Mouse (Mus musculus): ENCODE results near the gene Flnb.

DNA sequence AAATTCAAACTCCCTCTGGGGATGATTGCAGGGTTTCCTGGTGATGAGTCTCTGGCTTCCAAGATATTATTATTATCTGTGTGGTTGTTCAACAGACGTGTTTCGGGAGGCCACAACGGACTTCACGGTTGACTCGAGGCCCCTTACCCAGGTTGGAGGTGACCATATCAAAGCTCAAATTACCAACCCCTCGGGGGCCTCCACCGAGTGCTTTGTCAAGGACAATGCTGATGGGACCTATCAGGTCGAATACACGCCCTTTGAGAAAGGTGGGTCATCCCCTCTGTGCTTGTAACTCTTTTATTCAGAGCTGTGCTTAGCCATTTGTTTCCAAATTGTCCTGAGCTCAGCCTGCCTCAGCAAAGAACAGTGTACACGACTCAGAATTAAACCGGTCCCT lies 89.3 kb downstream of the Flnb start:
- TF ChIP-seq GATA1 (IDR thresholded peaks at IDR 0.05; ENCODE audit: borderline replicate concordance, low read length) = no peak
- TF ChIP-seq FLI1 (IDR thresholded peaks at IDR 0.05; ENCODE audit: low read length) = no peak

Data from megakaryocyte, embryonic 14.5 days (primary cell).